Mouse (Mus musculus) adrenal gland, adult (tissue): ENCODE results near the gene Ttll11.
A peak's percentile ranks its signal among the peaks of the same experiment; 100 is the strongest.

Experiments
- DNase-seq, 2 experiments: peaks; one replicate each; pipeline ENCODE4 v3.0.0; 2022 to 2023; ENCODE audit warnings: low spot score in 1 of 2; ENCODE audit not compliant: inconsistent age in 2 of 2

Gene Ttll11

GRCm38 (mm10) chr2:35779266-35779665 is 200.4 kb downstream of the Ttll11 start:
- DNase-seq, result no peak

GRCm38 (mm10) chr2:35776935-35777334 is 202.8 kb downstream of the Ttll11 start:
- no peak for DNase-seq

GRCm38 (mm10) chr2:35775651-35776055 is 204.1 kb downstream of the Ttll11 start:
- DNase-seq, result no peak

- DNase-seq, result peak; percentile 22 to 64
Observed at GRCm38 (mm10) chr2:35770541-35770940, 209.2 kb downstream of the Ttll11 start.

- no peak for DNase-seq
Observed at GRCm38 (mm10) chr2:35769398-35769797, 210.3 kb downstream of the Ttll11 start.

GRCm38 (mm10) chr2:35768538-35769238 is 211.0 kb downstream of the Ttll11 start:
- DNase-seq, result no peak

GRCm38 (mm10) chr2:35767834-35768537 is 211.7 kb downstream of the Ttll11 start:
- no peak for DNase-seq

GRCm38 (mm10) chr2:35764328-35764727 is 215.4 kb downstream of the Ttll11 start:
- no peak for DNase-seq

GRCm38 (mm10) chr2:35763818-35764217 is 215.9 kb downstream of the Ttll11 start:
- no peak for DNase-seq

GRCm38 (mm10) chr2:35761458-35761857 is 218.3 kb downstream of the Ttll11 start:
- DNase-seq, result no peak

- DNase-seq, result no peak
Observed at GRCm38 (mm10) chr2:35760867-35761266, 218.8 kb downstream of the Ttll11 start.

GRCm38 (mm10) chr2:35760352-35760751 is 219.4 kb downstream of the Ttll11 start:
- no peak for DNase-seq

- no peak for DNase-seq
Observed at GRCm38 (mm10) chr2:35756467-35756866, 223.2 kb downstream of the Ttll11 start.

GRCm38 (mm10) chr2:35751781-35752505 is 227.8 kb downstream of the Ttll11 start:
- no peak for DNase-seq

GRCm38 (mm10) chr2:35750533-35751141 is 229.1 kb downstream of the Ttll11 start:
- DNase-seq, result no peak

- DNase-seq, result no peak
Observed at GRCm38 (mm10) chr2:35747371-35748035, 232.2 kb downstream of the Ttll11 start.

- DNase-seq, result no peak
Observed at GRCm38 (mm10) chr2:35746638-35747037, 233.1 kb downstream of the Ttll11 start.

GRCm38 (mm10) chr2:35745876-35746275 is 233.8 kb downstream of the Ttll11 start:
- DNase-seq, result no peak

GRCm38 (mm10) chr2:35739669-35740254 is 240.0 kb downstream of the Ttll11 start:
- no peak for DNase-seq

GRCm38 (mm10) chr2:35737467-35738027 is 242.2 kb downstream of the Ttll11 start:
- DNase-seq, result no peak
